Mouse (Mus musculus) splenic B cell, adult 2 months (primary cell): ENCODE results near the gene Cfd.

Experiments
- DNase-seq: peaks from one replicate; pipeline ENCODE4 v3.0.0-alpha.2; 2011; ENCODE audit warnings: low read depth, low spot score
- H3K27me3 ChIP-seq: 2 replicates; pipeline ENCODE4 v1.6.1; 2012; ENCODE audit warnings: mild to moderate bottlenecking, low read length, moderate library complexity, mixed read lengths; ENCODE audit not compliant: control insufficient read depth, poor library complexity, insufficient read depth, severe bottlenecking
- H3K36me3 ChIP-seq: 2 replicates; pipeline ENCODE4 v1.6.1; 2012; ENCODE audit warnings: mild to moderate bottlenecking, low read length, moderate library complexity, mixed read lengths; ENCODE audit not compliant: control insufficient read depth, poor library complexity, insufficient read depth, severe bottlenecking

The Cfd gene

DNA sequence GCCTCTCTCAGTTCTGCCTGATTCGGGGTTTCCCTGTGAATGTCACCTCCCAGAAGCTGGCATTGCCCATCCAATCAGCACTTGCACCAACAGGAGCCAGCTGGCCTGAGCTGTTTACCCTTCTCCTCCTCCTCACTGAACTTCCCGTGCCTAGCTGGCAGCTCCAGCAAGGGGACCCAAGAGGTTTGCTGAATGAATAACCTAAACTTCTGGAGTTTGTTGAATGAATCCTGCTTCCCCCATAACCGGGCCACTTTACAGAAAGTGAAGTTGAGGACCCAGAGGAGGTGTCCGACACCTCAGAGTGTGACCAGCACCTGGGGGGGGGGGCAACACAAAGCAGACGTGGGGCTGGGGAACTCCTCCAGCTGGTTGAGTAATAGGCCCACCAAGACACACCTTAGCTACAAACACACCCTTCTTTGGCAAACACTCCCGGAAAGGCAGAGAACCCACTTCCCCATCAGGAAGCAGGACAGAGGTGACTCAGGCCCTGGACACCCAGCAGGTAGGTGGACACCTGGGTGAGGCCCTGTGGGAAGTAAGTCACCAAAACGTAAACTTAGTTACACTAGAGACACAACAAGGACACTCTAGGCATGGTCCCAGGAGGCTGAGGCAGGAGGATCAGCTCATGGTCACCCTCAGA is 24.4 kb downstream of the Cfd start:
- no peaks in the 10 kb centered on the region for H3K27me3 ChIP-seq
- no peaks in the 10 kb centered on the region for H3K36me3 ChIP-seq
- DNase-seq: no peak

DNA sequence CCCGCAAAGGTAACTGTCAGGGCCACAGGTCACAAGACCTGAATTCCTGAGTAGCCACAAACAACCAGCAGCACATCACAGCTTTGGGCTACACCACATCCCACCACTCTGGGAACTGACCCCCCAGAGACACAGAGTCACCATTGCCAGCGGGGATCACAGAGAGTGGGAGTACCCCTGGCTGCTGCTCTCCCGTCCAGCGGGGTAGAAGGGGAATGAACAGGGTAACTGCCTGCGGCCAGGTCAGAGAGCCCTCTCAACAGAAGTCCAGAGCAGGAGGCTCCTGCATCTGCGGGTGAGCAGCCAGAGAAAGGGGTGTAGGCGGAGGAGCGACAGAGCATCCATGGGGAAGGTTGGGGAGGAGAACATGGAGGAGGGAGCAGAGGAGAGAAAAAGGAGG is 25.4 kb downstream of the Cfd start:
- Histone ChIP-seq H3K36me3 (no peaks in the 10 kb centered on the region), H3K27me3 (no peaks in the 10 kb centered on the region)
- DNase-seq: no peak

DNA sequence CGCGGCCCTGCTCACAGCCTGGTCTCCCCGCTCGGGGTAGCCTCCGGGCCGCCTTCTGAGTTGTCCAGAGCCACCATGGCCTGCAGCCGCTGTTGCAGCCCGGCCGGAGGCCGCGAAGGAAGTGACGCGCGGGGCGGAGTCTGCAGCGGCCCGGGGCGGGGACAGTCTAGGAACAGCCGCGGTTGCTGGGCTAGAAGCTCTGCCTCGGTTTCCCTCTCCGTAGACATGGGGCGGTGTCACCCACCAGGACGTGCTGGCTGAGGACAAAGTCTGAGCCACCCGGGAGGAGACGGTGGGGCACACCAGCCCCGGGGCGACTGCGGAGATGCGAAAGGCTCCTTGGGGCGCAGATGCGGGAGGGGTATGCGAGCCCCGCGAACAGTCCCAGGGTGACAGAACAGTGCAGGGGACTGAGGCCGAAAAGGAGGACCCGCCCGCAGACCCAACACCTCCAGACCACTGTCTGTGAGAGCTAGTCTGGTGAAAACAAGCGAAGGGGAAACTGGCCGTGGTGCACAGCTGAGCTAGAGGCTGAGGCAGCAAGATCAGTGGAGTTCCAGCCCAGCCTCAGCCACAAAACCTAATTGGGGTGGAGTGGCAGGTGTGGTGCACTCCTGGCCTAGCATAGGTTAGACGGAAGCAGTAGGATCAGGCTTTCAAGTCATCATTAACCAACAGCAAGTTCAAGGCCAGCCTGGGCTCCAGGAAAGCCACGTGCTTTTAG is 26.3 kb downstream of the Cfd start, which contains the start of gene Kiss1r:
Kiss1r (plus strand) TSS at position 164 of the 724 bp plus-strand sequence.
- Histone ChIP-seq H3K27me3 (no peaks in the 10 kb centered on the region), H3K36me3 (no peaks in the 10 kb centered on the region)
- DNase-seq: peak; percentile 73

DNA sequence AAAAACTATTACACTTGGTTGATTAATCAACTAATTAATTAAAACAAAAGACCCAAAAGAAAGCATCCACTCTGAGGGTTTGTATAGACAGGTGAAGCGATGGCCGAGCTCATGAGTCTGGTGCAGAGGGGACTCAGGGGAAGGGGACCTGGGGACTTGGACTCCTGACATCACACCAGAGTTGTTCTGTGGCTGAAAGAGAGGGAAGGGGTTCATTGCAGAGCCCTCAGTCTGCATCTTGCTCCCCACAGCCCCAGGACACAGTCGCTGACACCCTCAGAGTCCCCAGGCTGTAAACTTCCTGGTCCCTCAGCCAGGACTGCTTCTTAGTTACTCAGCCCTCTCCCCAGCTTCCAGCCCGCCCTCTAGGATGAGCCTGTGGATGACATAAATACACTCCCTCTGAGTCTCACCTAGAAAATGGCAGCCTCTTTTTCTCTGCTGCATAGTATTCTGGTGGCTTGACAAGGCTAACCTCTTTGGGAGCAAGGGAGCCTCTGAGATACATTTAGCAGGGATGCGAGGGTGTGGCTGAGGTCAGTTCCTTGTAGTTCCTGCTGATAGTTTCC is 27.0 kb downstream of the Cfd start:
- no peak for DNase-seq
- Histone ChIP-seq H3K36me3 (no peaks in the 10 kb centered on the region), H3K27me3 (no peaks in the 10 kb centered on the region)

DNA sequence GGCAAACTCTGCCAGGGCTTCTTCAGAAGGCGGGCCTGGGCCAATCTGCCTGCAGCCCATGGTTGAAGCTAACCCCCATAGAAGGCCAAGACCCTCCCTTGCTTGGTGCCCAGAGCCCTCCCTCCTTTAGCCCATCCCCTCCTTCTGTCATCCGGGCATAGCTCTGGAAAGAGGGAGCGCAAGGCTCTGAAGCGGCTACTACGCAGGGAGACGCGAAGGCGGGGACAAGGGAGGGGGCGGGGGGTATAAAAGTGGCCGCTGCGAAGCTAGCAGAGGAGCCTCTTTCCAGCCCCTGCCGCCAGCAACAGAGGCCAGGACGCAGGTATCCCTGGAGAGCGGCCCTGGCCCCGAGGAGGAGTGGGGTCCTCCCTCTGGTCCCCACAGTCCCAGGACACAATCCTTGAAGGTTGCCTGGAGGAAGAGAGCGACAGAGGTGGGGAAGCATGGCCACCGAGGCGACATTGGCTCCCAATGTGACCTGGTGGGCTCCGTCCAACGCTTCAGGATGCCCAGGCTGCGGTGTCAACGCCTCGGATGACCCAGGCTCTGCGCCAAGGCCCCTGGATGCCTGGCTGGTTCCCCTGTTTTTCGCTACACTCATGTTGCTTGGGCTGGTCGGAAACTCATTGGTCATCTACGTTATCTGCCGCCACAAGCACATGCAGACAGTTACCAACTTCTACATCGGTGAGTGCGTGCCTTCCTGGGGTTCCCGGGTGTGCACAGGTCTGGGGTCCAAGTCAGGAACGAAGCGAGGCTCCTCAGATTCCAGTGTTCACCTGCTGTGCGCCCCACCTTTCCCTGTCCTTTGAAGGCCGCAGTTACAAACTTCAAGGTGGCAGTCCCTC is 27.8 kb downstream of the Cfd start:
- Histone ChIP-seq H3K36me3 (no peaks in the 10 kb centered on the region), H3K27me3 (no peaks in the 10 kb centered on the region)
- no peak for DNase-seq

DNA sequence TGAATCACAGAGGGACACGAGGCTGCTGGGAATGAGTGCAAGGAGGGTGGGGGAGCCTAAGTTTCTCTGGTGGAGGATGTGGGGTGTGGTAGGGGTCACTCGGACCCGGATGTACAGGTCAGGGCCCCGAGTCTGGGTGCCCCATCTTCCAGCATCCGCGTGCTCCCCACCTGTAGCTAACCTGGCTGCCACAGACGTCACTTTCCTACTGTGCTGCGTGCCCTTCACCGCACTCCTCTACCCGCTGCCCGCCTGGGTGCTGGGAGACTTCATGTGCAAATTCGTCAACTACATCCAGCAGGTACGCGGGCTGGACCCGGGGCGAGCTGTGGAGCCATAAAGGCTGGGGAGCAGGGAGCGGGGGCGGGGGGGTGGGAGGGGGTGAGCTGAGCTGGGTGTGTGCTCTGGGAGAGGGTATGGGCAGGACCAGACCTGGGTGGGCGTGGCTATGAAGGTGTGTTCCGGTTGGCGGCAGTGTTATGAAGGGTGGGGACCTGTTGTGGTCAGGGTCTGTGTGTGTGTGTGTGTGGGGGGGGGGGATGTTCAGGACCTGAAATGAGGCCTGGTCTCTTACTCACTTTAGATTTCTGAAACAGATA is 28.7 kb downstream of the Cfd start:
- no peaks in the 10 kb centered on the region for H3K27me3 ChIP-seq

DNA sequence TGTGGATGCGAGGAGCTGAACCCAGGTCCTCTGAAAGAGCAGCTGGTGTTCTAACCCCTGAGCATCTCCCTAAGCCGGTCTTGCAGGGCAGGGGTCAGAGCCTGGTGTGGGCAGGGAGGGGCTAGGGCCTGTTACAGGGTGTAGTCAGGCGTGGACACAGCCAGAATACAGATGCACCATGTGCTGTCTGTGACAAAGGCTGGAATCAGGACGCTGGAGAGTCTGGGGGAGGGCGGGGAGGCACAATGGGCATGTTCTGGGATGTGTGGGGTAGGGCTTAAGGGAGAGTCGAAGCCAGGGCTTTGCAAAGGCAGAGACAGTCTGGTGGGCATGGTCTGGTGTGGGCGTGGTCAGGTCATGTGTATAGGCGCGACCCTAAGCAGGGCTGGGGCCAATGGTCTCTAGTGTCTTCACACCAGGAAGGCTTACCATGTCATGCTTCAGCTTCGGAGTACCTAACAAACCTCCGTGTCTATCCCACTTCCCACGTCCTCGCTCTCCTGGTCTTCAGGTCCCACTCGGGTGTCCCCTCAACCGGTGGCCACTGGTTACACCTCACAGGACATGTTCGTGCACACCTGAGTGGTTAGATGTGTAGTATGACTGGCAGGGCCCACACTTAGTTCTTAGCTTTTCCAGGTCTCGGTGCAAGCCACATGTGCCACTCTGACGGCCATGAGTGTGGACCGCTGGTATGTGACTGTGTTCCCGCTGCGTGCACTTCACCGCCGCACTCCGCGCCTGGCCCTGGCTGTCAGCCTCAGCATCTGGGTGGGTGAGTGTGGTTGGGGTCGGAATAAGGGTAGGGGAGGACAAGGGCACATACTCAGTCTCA is 29.6 kb downstream of the Cfd start:
- Histone ChIP-seq H3K27me3 (no peaks in the 10 kb centered on the region), H3K36me3 (no peaks in the 10 kb centered on the region)
- no peak for DNase-seq

More for the DNA sequence above, 28.7 kb downstream of the Cfd start:
- DNase-seq: peak; percentile 27
- H3K36me3 ChIP-seq: no peaks in the 10 kb centered on the region

DNA sequence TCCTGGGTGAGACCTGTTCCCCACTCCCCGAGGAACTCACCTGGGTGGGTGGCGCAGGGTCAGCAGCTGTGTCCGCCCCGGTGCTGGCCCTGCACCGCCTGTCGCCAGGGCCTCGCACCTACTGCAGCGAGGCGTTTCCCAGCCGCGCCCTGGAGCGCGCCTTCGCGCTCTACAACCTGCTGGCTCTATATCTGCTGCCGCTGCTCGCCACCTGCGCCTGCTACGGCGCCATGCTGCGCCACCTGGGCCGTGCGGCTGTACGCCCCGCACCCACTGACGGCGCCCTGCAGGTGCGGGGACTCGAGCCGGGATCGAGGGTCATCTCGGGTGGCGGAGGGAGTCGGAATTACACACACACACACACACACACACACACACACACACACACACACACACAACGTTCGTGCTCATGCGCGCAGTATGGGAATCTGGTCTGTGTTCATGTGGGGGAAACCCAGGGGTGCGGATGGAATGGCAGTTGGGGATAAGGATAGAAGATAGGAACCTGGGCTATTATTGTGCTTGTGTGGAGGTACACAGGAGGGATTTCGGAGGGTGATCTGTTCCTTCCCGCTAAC is 30.4 kb downstream of the Cfd start, which contains the start of gene R3hdm4:
R3hdm4 (minus strand) TSS at position 251 of the 578 bp plus-strand sequence.
- Histone ChIP-seq H3K27me3 (no peaks in the 10 kb centered on the region), H3K36me3 (no peaks in the 10 kb centered on the region)
- DNase-seq: peak; percentile 31

DNA sequence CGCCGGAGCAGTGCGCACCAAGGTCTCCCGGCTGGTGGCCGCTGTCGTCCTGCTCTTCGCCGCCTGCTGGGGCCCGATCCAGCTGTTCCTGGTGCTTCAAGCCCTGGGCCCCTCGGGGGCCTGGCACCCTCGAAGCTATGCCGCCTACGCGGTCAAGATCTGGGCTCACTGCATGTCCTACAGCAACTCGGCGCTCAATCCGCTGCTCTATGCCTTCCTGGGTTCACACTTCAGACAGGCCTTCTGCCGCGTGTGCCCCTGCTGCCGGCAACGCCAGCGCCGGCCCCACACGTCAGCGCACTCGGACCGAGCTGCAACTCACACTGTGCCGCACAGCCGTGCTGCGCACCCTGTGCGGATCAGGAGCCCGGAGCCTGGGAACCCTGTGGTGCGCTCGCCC is 30.9 kb downstream of the Cfd start:
- no peak for DNase-seq
- Histone ChIP-seq H3K36me3 (no peaks in the 10 kb centered on the region), H3K27me3 (no peaks in the 10 kb centered on the region)

DNA sequence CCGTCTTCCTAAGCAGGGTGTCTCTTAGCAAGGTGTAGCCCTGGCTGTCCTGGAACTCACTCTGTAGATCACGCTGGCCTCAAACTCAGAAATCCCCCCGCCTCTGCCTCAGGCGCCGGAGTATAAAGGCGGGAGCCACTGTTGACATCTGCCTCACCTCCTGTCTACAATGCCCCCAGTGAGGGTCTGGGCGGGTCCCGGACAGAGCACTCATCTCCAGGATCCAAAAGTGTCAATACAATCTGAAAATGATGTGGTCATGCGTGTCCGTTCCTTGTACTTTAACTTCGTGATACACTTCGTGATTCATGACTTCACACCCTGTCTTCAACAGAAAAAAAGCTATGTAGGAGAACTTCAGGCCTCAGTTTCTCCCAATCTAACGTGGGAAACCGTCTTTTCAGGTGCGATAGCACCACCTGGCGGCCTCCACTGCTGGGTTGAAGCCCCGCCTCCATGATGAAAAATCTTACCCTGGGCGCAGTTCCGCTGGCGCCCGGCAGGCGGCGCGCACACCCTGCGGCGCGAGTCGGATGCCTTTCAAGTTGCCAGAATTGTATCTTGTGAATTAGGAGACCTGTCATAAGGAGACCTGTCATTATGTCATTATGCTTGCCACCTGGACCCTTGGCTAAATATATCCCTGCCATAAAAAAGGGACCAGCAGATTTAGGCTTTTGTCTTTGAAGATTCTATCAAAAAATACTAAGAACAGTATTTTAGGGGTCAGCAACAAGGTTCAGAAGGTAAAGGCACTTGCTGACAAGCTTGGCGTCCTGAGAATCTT is 34.5 kb downstream of the Cfd start:
- H3K36me3 ChIP-seq: no peaks in the 10 kb centered on the region
- DNase-seq: peak; percentile 94
- H3K27me3 ChIP-seq: no peaks in the 10 kb centered on the region

DNA sequence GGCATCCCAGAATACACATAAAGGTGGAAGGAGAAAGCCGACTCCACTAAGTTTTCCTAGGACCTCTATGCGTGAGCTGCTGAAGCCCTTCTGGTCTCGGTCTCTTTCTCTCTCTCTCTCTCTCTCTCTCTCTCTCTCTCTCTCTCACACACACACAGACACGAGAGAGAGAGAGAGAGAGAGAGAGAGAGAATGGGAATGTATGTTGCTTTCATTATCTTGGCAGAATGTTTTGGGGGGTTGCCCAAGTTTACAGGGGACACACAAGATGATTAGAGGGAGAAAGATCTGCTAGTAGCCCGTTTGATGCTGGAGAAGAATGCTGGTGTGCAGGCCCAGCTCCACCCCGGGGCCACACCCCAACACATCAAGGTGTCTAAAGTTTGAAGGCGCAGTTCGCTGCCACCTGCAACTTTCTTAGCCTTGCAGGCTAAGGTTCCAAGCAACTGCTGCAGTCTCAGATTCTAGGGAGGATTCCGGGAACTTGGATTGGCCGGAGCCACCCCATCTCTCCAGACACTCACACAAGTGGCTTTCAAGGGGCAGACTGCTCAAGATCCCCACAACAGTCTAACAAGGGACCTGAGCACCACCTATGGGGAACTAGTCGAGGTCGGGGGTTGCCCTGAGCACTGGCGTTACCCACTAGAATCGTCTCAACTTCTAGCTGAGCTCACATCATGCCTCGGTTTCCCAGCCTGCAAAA is 35.3 kb downstream of the Cfd start:
- peak; percentile 62 for DNase-seq
- no peaks in the 10 kb centered on the region for H3K27me3 ChIP-seq
- no peaks in the 10 kb centered on the region for H3K36me3 ChIP-seq

DNA sequence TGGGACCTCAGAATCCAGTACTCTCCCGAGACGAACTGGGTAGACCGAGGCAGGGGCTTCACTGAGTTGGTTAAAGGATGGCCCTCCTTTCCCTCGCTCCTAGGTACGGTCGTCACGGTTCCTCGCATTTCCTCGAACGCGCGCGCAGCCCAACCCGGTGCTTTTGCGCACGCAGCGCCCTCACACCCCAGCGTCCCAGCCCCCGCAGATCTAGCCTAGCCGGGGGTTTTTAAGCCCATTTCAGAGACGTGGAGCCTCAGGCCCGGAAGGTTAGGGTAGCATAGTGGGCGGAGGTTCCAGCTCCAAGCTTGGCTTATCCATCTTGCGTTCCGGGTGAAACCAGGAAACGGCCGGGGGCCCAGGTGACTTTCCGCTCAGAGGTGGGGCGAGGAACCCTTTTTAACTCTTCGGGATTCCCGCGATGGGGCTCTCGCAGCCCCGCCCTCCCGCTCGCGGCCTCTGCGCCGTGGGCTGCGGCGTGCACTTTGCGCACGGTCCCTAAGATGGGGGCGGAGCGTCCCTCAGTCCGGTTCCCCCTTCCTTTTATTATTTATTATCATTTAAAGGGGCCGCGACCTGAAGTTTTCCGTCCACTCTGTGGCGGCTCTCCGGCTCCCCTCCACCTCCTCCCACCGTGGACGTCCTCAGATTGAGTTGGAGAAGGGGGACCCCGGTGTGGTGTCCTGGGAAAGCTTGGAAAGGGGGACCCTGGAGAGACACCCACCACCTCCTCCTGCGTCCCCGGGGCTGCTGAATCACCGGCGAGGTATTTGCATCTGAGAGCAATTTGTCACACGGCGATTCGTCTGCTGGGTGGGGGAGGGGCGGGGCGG is 36.1 kb downstream of the Cfd start, which contains the start of gene Arid3a:
Arid3a (plus strand) TSS at position 553 of the 833 bp plus-strand sequence.
- DNase-seq: peak; percentile 93
- peaks cover 2% of the 10 kb centered on the region; the same call in 1 of the 2 replicates for H3K36me3 ChIP-seq
- H3K27me3 ChIP-seq: no peaks in the 10 kb centered on the region
